Mouse (Mus musculus) MEL (cell line): ENCODE data around the gene Syt3. TPM values are rescaled to one million over a fixed set of nuclear protein-coding genes. Genes with fewer than 3 reads are reported as not detected.

Experiments used
- DNase-seq: peaks from one replicate; pipeline ENCODE4 v3.0.0; 2011; ENCODE audit warnings: low read depth, low spot score
- H3K27ac ChIP-seq: 2 replicates; pipeline ENCODE4 v1.5.1; 2012; ENCODE audit warnings: low read depth, mild to moderate bottlenecking, control low read depth, low read length, moderate library complexity; ENCODE audit not compliant: control insufficient read depth
- H3K27me3 ChIP-seq, 2 experiments: fragments of 150-350 bp in 1 of 2; sonication (generic) in 1 of 2; 2 replicates each; pipeline ENCODE4 v1.6.1; 2012; ENCODE audit warnings: low read length in 2 of 2, mild to moderate bottlenecking in 2 of 2, improper control_type of control experiment in 1 of 2, moderate library complexity in 1 of 2; ENCODE audit not compliant: insufficient read depth in 2 of 2, control insufficient read depth in 1 of 2
- H3K36me3 ChIP-seq, 2 experiments: 2 replicates each; pipeline ENCODE4 v1.6.1; 2012 to 2014; ENCODE audit warnings: low read length in 2 of 2, improper control_type of control experiment in 1 of 2, inconsistent platforms in 1 of 2, mild to moderate bottlenecking in 1 of 2; ENCODE audit not compliant: insufficient read depth in 2 of 2, control insufficient read depth in 1 of 2
- H3K4me1 ChIP-seq, 2 experiments: fragments of 150-350 bp in 1 of 2; sonication (generic) in 1 of 2; 2 replicates each; pipeline ENCODE4 v1.6.1; 2012; ENCODE audit warnings: low read length in 2 of 2, improper control_type of control experiment in 1 of 2, mild to moderate bottlenecking in 1 of 2; ENCODE audit not compliant: insufficient read depth in 2 of 2, control insufficient read depth in 1 of 2
- H3K4me3 ChIP-seq, 2 experiments: fragments of 150-350 bp in 1 of 2; sonication (generic) in 1 of 2; 2 replicates each; pipeline ENCODE4 v1.5.1; 2012; ENCODE audit warnings: low read depth in 2 of 2, low read length in 2 of 2, mild to moderate bottlenecking in 2 of 2, moderate library complexity in 2 of 2, control low read depth in 1 of 2, improper control_type of control experiment in 1 of 2; ENCODE audit not compliant: control insufficient read depth in 1 of 2, insufficient read depth in 1 of 2
- H3K79me2 ChIP-seq: 2 replicates; pipeline ENCODE4 v1.6.1; 2012; ENCODE audit warnings: mild to moderate bottlenecking, low read length, moderate library complexity; ENCODE audit not compliant: control insufficient read depth, poor library complexity, insufficient read depth
- H3K9ac ChIP-seq: 2 replicates; pipeline ENCODE4 v1.6.1; 2012; ENCODE audit warnings: low read depth, mild to moderate bottlenecking, control low read depth, low read length, moderate library complexity; ENCODE audit not compliant: control insufficient read depth, poor library complexity, severe bottlenecking
- H3K9me3 ChIP-seq: fragments of 150-350 bp; sonication (generic); replicated peaks from 2 replicates; pipeline ENCODE4 v1.6.1; 2012; ENCODE audit warnings: mild to moderate bottlenecking, low read length, improper control_type of control experiment, moderate library complexity; ENCODE audit not compliant: insufficient read depth
- BHLHE40 ChIP-seq: IDR thresholded peaks from 2 replicates; pipeline ENCODE4 v1.6.1; 2012; ENCODE audit warnings: low read depth, mild to moderate bottlenecking, inconsistent platforms, low read length, improper control_type of control experiment, borderline replicate concordance
- CHD2 ChIP-seq: IDR thresholded peaks from 2 replicates; pipeline ENCODE4 v1.6.1; 2011; ENCODE audit warnings: low read length, improper control_type of control experiment
- E2F4 ChIP-seq: IDR thresholded peaks from 2 replicates; pipeline ENCODE4 v1.6.1; 2011; ENCODE audit warnings: low read depth, low read length, improper control_type of control experiment, borderline replicate concordance
- ETS1 ChIP-seq: IDR thresholded peaks from 2 replicates; pipeline ENCODE4 v1.6.1; 2012; ENCODE audit warnings: low read depth, mild to moderate bottlenecking, inconsistent platforms, low read length, improper control_type of control experiment, moderate library complexity
- GATA1 ChIP-seq: IDR thresholded peaks from 2 replicates; pipeline ENCODE4 v1.6.1; 2011; ENCODE audit warnings: low read depth, low read length, improper control_type of control experiment
- MAFK ChIP-seq: IDR thresholded peaks from 2 replicates; pipeline ENCODE4 v1.6.1; 2011; ENCODE audit warnings: low read depth, mild to moderate bottlenecking, low read length, improper control_type of control experiment, borderline replicate concordance
- MAX ChIP-seq: IDR thresholded peaks from 2 replicates; pipeline ENCODE4 v1.6.1; 2011; ENCODE audit warnings: low read length, improper control_type of control experiment
- MAZ ChIP-seq: IDR thresholded peaks from 2 replicates; pipeline ENCODE4 v1.6.1; 2012; ENCODE audit warnings: low read depth, mild to moderate bottlenecking, inconsistent platforms, low read length, improper control_type of control experiment
- MYC ChIP-seq: IDR thresholded peaks from 2 replicates; pipeline ENCODE4 v1.6.1; 2011; ENCODE audit warnings: low read depth, mild to moderate bottlenecking, low read length, improper control_type of control experiment, moderate library complexity
- NRF1 ChIP-seq: IDR thresholded peaks from 2 replicates; pipeline ENCODE4 v1.6.1; 2014; ENCODE audit warnings: low read depth, mild to moderate bottlenecking, inconsistent platforms, low read length, improper control_type of control experiment, moderate library complexity; ENCODE audit not compliant: poor library complexity, insufficient read depth, severe bottlenecking
- POLR2AphosphoS5 ChIP-seq: IDR thresholded peaks from 2 replicates; pipeline ENCODE4 v1.6.1; 2012; ENCODE audit warnings: low read depth, borderline replicate concordance, mild to moderate bottlenecking, inconsistent platforms, low read length, moderate library complexity, mixed read lengths
- RAD21 ChIP-seq: IDR thresholded peaks from 2 replicates; pipeline ENCODE4 v1.6.1; 2011; ENCODE audit warnings: mild to moderate bottlenecking, low read depth, low read length, improper control_type of control experiment
- RCOR1 ChIP-seq: IDR thresholded peaks from 2 replicates; pipeline ENCODE4 v1.6.1; 2012; ENCODE audit warnings: low read depth, mild to moderate bottlenecking, inconsistent platforms, low read length, improper control_type of control experiment
- SIN3A ChIP-seq: IDR thresholded peaks from 2 replicates; pipeline ENCODE4 v1.6.1; 2012; ENCODE audit warnings: low read length, improper control_type of control experiment, inconsistent platforms
- TAL1 ChIP-seq: IDR thresholded peaks from 2 replicates; pipeline ENCODE4 v1.6.1; 2012; ENCODE audit warnings: mild to moderate bottlenecking, inconsistent platforms, low read length, moderate library complexity, mixed read lengths
- TCF12 ChIP-seq: IDR thresholded peaks from 2 replicates; pipeline ENCODE4 v1.6.1; 2014; ENCODE audit warnings: low read depth, mild to moderate bottlenecking, inconsistent platforms, low read length, improper control_type of control experiment, moderate library complexity
- ZC3H11A ChIP-seq: IDR thresholded peaks from 2 replicates; pipeline ENCODE4 v1.6.1; 2012; ENCODE audit warnings: low read depth, mild to moderate bottlenecking, inconsistent platforms, low read length, improper control_type of control experiment
- ZKSCAN1 ChIP-seq: IDR thresholded peaks from 2 replicates; pipeline ENCODE4 v1.6.1; 2012; ENCODE audit warnings: low read depth, mild to moderate bottlenecking, inconsistent platforms, low read length, improper control_type of control experiment, moderate library complexity
- ZNF384 ChIP-seq: IDR thresholded peaks from 2 replicates; pipeline ENCODE4 v1.6.1; 2012; ENCODE audit warnings: low read depth, mild to moderate bottlenecking, inconsistent platforms, low read length, improper control_type of control experiment
- polyA plus RNA-seq, 2 experiments: library from polyadenylated mRNA; stranded (reverse) in 1 of 2; unstranded in 1 of 2; fragments of >175 nt in 1 of 2; fragments of >200 nt in 1 of 2; gene quantifications; 2 replicates each; pipeline versions ENCODE4 v1.2.1 to v1.2.4; 2012; ENCODE audit warnings: low replicate concordance in 2 of 2, low read depth in 1 of 2; ENCODE audit not compliant: insufficient read length in 2 of 2, insufficient read depth in 1 of 2, missing spikeins in 1 of 2
- total RNA-seq: library from RNA; depleted of rRNA; stranded (reverse); fragments of 300-350 nt; gene quantifications from 2 replicates; pipeline ENCODE4 v1.2.3, GENCODE M21; 2012

Gene Syt3
- total and polyA plus RNA-seq, 3 experiments = 0.08 to 0.56 TPM; not detected in 1

GRCm38 (mm10) chr7:44382541-44382940 lies 1.4 kb upstream of the Syt3 start:
- no peak for DNase-seq
- Histone ChIP-seq H3K4me1 (no peaks in the 10 kb centered on the region), H3K9me3 (no peaks in the 10 kb centered on the region), H3K9ac (no peak overlapping the region), H3K27ac (no peak overlapping the region), H3K27me3 (peaks cover 0 to 1% of the 10 kb centered on the region in 2 experiments; a peak in 1 of 4 replicates), H3K36me3 (no peaks in the 10 kb centered on the region), H3K79me2 (no peaks in the 10 kb centered on the region), H3K4me3 (no peak overlapping the region)
- TF ChIP-seq TCF12 (no peak), MYC (no peak), ZNF384 (no peak), MAFK (no peak), POLR2AphosphoS5 (no peak), TAL1 (no peak), RAD21 (no peak), SIN3A (no peak), ZKSCAN1 (no peak)

- TF ChIP-seq BHLHE40 = no peak
- TF ChIP-seq GATA1 = no peak
- no peak for TF ChIP-seq POLR2AphosphoS5
- TF ChIP-seq SIN3A = no peak
- TF ChIP-seq NRF1 = no peak
- no peak for TF ChIP-seq ETS1
- no peak for TF ChIP-seq ZKSCAN1
- no peak for TF ChIP-seq RCOR1
- TF ChIP-seq ZNF384 = no peak
- TF ChIP-seq MAX = no peak
- no peak for TF ChIP-seq RAD21
- no peak for TF ChIP-seq CHD2
- TF ChIP-seq TCF12 = no peak
- no peak for TF ChIP-seq E2F4
- TF ChIP-seq ZC3H11A = no peak
- no peak for TF ChIP-seq MAZ
- no peaks in the 10 kb centered on the region for H3K36me3 ChIP-seq
- peaks cover 0 to 1% of the 10 kb centered on the region in 2 experiments; a peak in 1 of 4 replicates for H3K27me3 ChIP-seq
- no peak overlapping the region for H3K9ac ChIP-seq
- no peak overlapping the region for H3K4me3 ChIP-seq
- no peaks in the 10 kb centered on the region for H3K79me2 ChIP-seq
- H3K9me3 ChIP-seq = no peaks in the 10 kb centered on the region
- H3K27ac ChIP-seq = no peak overlapping the region
- H3K4me1 ChIP-seq = no peaks in the 10 kb centered on the region
- DNase-seq = no peak
Observed at GRCm38 (mm10) chr7:44384716-44385059, 786 bp downstream of the Syt3 start.
